Mouse (Mus musculus) ES-E14 (cell line): ENCODE results near the gene Plcb2.

Experiments
- CHD2 ChIP-seq: IDR thresholded peaks from 2 replicates; pipeline ENCODE4 v1.6.1; 2014; ENCODE audit warnings: mild to moderate bottlenecking, low read depth, low read length, inconsistent platforms
- HCFC1 ChIP-seq: IDR thresholded peaks from 2 replicates; pipeline ENCODE4 v1.6.1; 2012; ENCODE audit warnings: low read length, inconsistent platforms, borderline replicate concordance; ENCODE audit not compliant: insufficient read depth
- MAFK ChIP-seq: IDR thresholded peaks from 2 replicates; pipeline ENCODE4 v1.6.1; 2014; ENCODE audit warnings: mild to moderate bottlenecking, low read depth, low read length, inconsistent platforms; ENCODE audit not compliant: insufficient read depth
- ZNF384 ChIP-seq: IDR thresholded peaks from 2 replicates; pipeline ENCODE4 v1.6.1; 2012; ENCODE audit warnings: low read depth, low read length, inconsistent platforms

DNA sequence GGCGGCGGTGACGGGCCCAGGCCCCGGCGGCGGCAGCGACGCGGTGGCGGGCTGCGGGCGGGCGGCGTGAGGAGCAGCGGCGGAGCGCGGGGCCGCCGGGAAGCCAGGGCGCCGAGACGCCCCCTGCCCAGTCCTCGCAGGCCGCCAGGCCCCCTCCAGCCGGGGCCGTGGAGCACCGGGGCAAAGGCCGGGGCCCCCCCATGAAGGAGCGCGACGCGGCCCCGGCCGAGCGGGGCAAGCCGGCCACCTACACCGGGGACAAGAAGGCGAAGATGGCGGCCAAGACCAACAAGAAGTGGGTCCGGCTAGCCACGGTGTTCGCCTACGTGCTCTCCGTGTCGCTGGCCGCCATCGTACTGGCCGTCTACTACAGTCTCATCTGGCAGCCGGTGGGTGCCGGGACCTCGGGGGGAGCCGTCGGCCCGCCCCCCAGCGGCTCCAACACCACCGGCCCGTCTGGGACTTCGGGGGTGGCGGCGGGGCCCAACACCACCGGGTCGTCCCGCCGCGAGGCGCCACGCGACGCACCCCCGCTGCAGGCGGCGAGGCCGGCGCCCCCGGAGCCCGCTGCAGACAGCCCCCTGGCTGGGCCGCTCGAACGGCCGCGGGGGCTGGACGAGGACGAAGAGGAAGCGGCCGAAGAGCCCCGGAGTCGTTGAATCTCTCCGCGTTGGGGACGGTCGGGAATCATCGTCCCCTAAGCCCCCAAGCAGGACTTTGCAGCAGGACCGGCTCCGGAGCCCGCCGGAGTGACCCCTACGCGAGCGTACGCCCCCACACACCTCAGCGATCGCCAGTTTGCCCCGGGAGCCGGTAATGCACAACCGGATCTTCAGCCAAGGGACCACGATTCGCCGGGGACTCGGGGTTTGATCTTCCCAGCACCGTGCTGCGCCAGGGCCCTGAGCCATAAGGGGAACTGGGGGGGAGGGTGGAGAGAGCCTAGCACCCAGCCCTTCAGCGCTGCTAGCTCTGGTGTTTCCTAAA, 18.0 kb upstream of the Plcb2 start:
- TF ChIP-seq CHD2 (no peak), MAFK (no peak), ZNF384 (no peak), HCFC1 (no peak)
